Mouse (Mus musculus): ENCODE results near the gene Ulk3. TPM values are rescaled to one million over a fixed set of nuclear protein-coding genes. Genes with fewer than 3 reads are reported as not detected.
A peak's percentile ranks its signal among the peaks of the same experiment; 100 is the strongest.

Ulk3 gene
- 5.2 and 10.8 TPM in 2 replicates for polyA plus RNA-seq (2014; fragmentation: Nextera tagmentation; extraction: Ambion mirVana)

- Histone ChIP-seq H3K9ac (ENCODE audit: low read length) (peak within 1 kb of the TSS; percentile 88), H3K27ac (ENCODE audit: low read depth, low read length) (peak within 1 kb of the TSS; percentile 65), H3K4me1 (ENCODE audit: control insufficient read depth, insufficient read depth, low read length) (peaks cover 9% of the 10 kb centered on the region; the same call in 1 of the 2 replicates), H3K9me3 (replicated peaks; ENCODE audit: control insufficient read depth, low read length) (no peaks in the 10 kb centered on the region), H3K27me3 (replicated peaks; ENCODE audit: control insufficient read depth, insufficient read depth, low read length) (no peaks in the 10 kb centered on the region), H3K4me2 (ENCODE audit: low read length) (peak within 1 kb of the TSS; percentile 87), H3K4me3 (ENCODE audit: low read depth, low read length) (peak within 1 kb of the TSS; percentile 73), H3K36me3 (ENCODE audit: control insufficient read depth, insufficient read depth, low read length) (peaks cover 48% of the 10 kb centered on the region)
- ATAC-seq (peak; percentile 92), DNase-seq (ENCODE audit: low spot score) (peak; percentile 81)
- WGBS: under 1% methylated on average over 57 of the region's 58 CpGs
These were observed at the start of gene Ulk3 for GRCm38 (mm10) chr9:57589224-57590126. Gene Ulk3, plus strand, starts transcription at chr9:57589452.

DNA sequence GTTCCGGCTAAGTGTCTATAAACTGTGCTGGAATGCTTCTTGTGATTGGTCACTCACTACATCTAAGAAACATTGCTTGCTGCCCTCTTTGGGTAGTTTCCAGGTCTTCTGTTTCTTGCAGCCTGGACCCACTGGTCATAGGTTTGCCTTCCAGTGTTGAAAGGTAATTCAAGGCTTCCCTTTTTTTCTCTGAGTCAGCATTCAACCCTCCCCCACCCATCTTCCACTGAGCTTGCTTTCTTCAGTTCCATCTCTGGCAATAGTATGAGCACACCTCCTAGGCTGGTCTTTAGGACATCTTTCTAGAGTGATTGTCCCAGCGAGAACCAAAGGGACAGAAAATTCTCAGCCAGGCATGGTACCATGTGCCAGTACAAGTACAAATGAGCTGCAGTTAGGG is 49.7 kb upstream of the Ulk3 start:
- no peaks in the 10 kb centered on the region for H3K9me3 ChIP-seq (replicated peaks; ENCODE audit: control insufficient read depth, low read length)
- H3K4me2 ChIP-seq (ENCODE audit: low read length): no peak overlapping the region
- 91% methylated on average over 2 of the region's 2 CpGs for WGBS
- no peak for ATAC-seq
- no peaks in the 10 kb centered on the region for H3K27me3 ChIP-seq (replicated peaks; ENCODE audit: control insufficient read depth, insufficient read depth, low read length)
- H3K4me3 ChIP-seq (ENCODE audit: low read depth, low read length): no peak overlapping the region
- H3K9ac ChIP-seq (ENCODE audit: low read length): no peak overlapping the region
- no peak overlapping the region for H3K27ac ChIP-seq (ENCODE audit: low read depth, low read length)
- no peak for DNase-seq (ENCODE audit: low spot score)
- H3K36me3 ChIP-seq (ENCODE audit: control insufficient read depth, insufficient read depth, low read length): peaks cover 61% of the 10 kb centered on the region
- H3K4me1 ChIP-seq (ENCODE audit: control insufficient read depth, insufficient read depth, low read length): peaks cover 12% of the 10 kb centered on the region

DNA sequence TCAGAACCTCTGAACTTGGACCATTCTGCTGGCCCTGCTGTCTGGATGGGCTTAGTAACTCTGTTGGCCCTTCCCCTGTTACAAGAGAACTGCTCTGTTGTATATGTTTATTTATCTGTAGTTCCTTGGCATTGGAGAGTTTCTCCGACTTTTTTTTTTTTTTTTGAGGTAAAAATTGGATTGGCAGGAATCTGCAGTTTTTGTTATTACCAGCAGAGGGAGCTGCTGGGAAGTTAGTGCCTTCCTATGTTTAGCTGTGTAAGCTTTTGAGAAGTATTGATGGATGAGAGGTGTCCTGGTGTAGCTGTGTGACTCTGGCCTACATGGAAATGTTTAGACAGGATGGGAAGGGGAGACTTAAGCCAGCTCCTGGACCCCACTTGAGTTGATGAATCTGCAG is 47.9 kb upstream of the Ulk3 start:
- WGBS: 12% methylated on average over 1 of the region's 1 CpGs
- H3K4me2 ChIP-seq (ENCODE audit: low read length): no peak overlapping the region
- no peak overlapping the region for H3K27ac ChIP-seq (ENCODE audit: low read depth, low read length)
- H3K4me1 ChIP-seq (ENCODE audit: control insufficient read depth, insufficient read depth, low read length): peaks cover 12% of the 10 kb centered on the region
- DNase-seq (ENCODE audit: low spot score) (peak; percentile 78), ATAC-seq (no peak)
- H3K36me3 ChIP-seq (ENCODE audit: control insufficient read depth, insufficient read depth, low read length): peaks cover 73% of the 10 kb centered on the region
- H3K4me3 ChIP-seq (ENCODE audit: low read depth, low read length): no peak overlapping the region
- no peaks in the 10 kb centered on the region for H3K27me3 ChIP-seq (replicated peaks; ENCODE audit: control insufficient read depth, insufficient read depth, low read length)
- no peaks in the 10 kb centered on the region for H3K9me3 ChIP-seq (replicated peaks; ENCODE audit: control insufficient read depth, low read length)
- H3K9ac ChIP-seq (ENCODE audit: low read length): no peak overlapping the region

GRCm38 (mm10) chr9:57543951-57544350 is 45.3 kb upstream of the Ulk3 start:
- H3K27ac ChIP-seq (ENCODE audit: low read depth, low read length): no peak overlapping the region
- no peaks in the 10 kb centered on the region for H3K27me3 ChIP-seq (replicated peaks; ENCODE audit: control insufficient read depth, insufficient read depth, low read length)
- no peak overlapping the region for H3K9ac ChIP-seq (ENCODE audit: low read length)
- no peaks in the 10 kb centered on the region for H3K9me3 ChIP-seq (replicated peaks; ENCODE audit: control insufficient read depth, low read length)
- ATAC-seq (no peak), DNase-seq (ENCODE audit: low spot score) (no peak)
- H3K4me2 ChIP-seq (ENCODE audit: low read length): no peak overlapping the region
- 82% methylated on average over 3 of the region's 3 CpGs for WGBS
- H3K4me3 ChIP-seq (ENCODE audit: low read depth, low read length): no peak overlapping the region
- no peaks in the 10 kb centered on the region for H3K4me1 ChIP-seq (ENCODE audit: control insufficient read depth, insufficient read depth, low read length)
- H3K36me3 ChIP-seq (ENCODE audit: control insufficient read depth, insufficient read depth, low read length): peaks cover 98% of the 10 kb centered on the region

GRCm38 (mm10) chr9:57547287-57547686 is 42.0 kb upstream of the Ulk3 start:
- no peak for DNase-seq (ENCODE audit: low spot score)
- no peak overlapping the region for H3K27ac ChIP-seq (ENCODE audit: low read depth, low read length)
- no peaks in the 10 kb centered on the region for H3K27me3 ChIP-seq (replicated peaks; ENCODE audit: control insufficient read depth, insufficient read depth, low read length)
- WGBS: 86% methylated on average over 5 of the region's 5 CpGs
- H3K36me3 ChIP-seq (ENCODE audit: control insufficient read depth, insufficient read depth, low read length): peaks cover 82% of the 10 kb centered on the region
- no peak overlapping the region for H3K9ac ChIP-seq (ENCODE audit: low read length)
- ATAC-seq: no peak
- no peaks in the 10 kb centered on the region for H3K9me3 ChIP-seq (replicated peaks; ENCODE audit: control insufficient read depth, low read length)
- H3K4me1 ChIP-seq (ENCODE audit: control insufficient read depth, insufficient read depth, low read length): peaks cover 5% of the 10 kb centered on the region
- no peak overlapping the region for H3K4me2 ChIP-seq (ENCODE audit: low read length)
- H3K4me3 ChIP-seq (ENCODE audit: low read depth, low read length): no peak overlapping the region

DNA sequence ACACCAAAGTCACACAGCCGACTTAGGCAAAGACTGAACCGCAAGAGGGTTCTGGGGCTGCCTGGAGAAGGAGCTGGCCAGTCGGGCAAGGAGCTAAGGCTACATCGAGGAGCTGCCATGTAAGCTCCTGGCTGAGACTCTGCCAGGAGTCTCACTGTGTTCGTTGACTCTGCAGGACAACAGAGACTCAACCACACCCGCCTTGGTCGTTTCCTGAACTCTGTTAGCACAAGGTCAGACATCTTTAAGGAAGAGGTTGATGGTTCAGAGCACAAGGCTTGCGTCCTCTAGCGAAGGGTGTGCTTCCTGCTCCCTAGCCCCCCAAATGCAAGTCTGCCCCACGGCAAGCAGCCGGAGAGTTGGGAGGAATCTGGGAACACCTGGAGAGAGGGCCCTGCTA is 41.4 kb upstream of the Ulk3 start:
- H3K36me3 ChIP-seq (ENCODE audit: control insufficient read depth, insufficient read depth, low read length): peaks cover 76% of the 10 kb centered on the region
- 92% methylated on average over 11 of the region's 11 CpGs for WGBS
- peaks cover 5% of the 10 kb centered on the region for H3K4me1 ChIP-seq (ENCODE audit: control insufficient read depth, insufficient read depth, low read length)
- DNase-seq (ENCODE audit: low spot score) (no peak), ATAC-seq (no peak)
- H3K27ac ChIP-seq (ENCODE audit: low read depth, low read length): no peak overlapping the region
- no peaks in the 10 kb centered on the region for H3K9me3 ChIP-seq (replicated peaks; ENCODE audit: control insufficient read depth, low read length)
- H3K27me3 ChIP-seq (replicated peaks; ENCODE audit: control insufficient read depth, insufficient read depth, low read length): no peaks in the 10 kb centered on the region
- H3K9ac ChIP-seq (ENCODE audit: low read length): no peak overlapping the region
- no peak overlapping the region for H3K4me2 ChIP-seq (ENCODE audit: low read length)
- H3K4me3 ChIP-seq (ENCODE audit: low read depth, low read length): no peak overlapping the region

DNA sequence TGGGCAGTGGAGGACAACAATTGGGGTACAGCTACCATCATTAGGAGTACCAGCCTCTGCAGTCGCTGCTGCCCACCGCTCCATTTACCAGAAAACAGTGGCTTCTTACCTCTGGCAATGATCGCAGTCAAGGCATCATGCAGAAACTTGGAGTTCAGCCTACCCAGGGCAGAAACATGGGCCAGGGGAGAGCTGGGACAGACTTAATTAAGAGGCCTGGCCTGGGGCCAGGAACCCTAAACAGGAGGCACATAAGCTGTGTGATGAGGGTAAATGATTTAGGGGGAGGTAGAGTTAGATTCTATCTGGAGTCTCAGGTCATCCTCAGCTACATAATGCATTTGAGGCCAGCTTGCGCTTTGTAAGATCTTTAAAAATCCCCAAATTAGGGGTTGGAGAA is 40.1 kb upstream of the Ulk3 start:
- WGBS: 77% methylated on average over 4 of the region's 4 CpGs
- Histone ChIP-seq H3K36me3 (ENCODE audit: control insufficient read depth, insufficient read depth, low read length) (peaks cover 63% of the 10 kb centered on the region), H3K4me1 (ENCODE audit: control insufficient read depth, insufficient read depth, low read length) (peaks cover 5% of the 10 kb centered on the region), H3K9me3 (replicated peaks; ENCODE audit: control insufficient read depth, low read length) (no peaks in the 10 kb centered on the region), H3K9ac (ENCODE audit: low read length) (no peak overlapping the region), H3K27me3 (replicated peaks; ENCODE audit: control insufficient read depth, insufficient read depth, low read length) (no peaks in the 10 kb centered on the region), H3K27ac (ENCODE audit: low read depth, low read length) (no peak overlapping the region), H3K4me2 (ENCODE audit: low read length) (no peak overlapping the region), H3K4me3 (ENCODE audit: low read depth, low read length) (no peak overlapping the region)
- ATAC-seq: no peak
- peak; percentile 61 for DNase-seq (ENCODE audit: low spot score)

DNA sequence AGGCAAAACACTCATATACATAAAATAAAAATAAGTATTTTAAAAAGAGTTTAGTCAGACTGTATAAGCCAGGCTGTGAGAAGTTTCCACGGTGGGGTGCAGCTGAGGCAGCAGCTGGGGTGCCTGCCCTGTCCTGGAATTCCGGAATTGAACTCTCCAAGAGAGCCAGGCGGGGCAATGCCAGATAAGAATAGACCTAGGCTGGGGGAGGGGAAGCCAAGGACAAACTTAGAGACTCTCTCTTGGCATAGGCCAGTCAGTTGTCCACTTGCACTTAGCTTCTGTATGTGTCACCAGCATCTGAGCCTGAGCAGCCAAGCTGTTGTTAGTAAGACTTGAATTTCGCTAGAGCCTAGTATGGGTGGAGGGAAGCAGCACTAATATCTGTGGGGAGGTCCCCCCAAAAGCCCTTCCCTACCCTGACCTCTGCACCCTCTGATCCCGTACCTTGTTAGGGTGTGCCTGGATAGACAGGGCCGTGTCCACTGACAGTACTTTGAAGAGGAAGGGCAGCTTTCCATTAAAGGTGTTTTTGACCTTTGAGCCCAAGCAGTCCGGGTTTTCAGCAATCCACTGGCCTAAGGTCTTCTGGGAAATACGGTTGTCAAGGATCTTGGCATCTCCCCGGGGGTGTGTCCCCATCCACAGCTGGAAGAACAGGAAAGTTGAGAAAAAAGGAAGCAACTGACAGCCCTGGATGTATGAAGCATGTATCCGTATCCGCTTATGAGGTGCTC is 39.0 kb upstream of the Ulk3 start:
- H3K36me3 ChIP-seq (ENCODE audit: control insufficient read depth, insufficient read depth, low read length): peaks cover 52% of the 10 kb centered on the region
- no peak for ATAC-seq
- WGBS: 90% methylated on average over 11 of the region's 11 CpGs

More for the DNA sequence above, 39.0 kb upstream of the Ulk3 start:
- no peaks in the 10 kb centered on the region for H3K27me3 ChIP-seq (replicated peaks; ENCODE audit: control insufficient read depth, insufficient read depth, low read length)
- H3K27ac ChIP-seq (ENCODE audit: low read depth, low read length): no peak overlapping the region
- DNase-seq (ENCODE audit: low spot score): no peak
- no peak overlapping the region for H3K4me2 ChIP-seq (ENCODE audit: low read length)
- no peak overlapping the region for H3K9ac ChIP-seq (ENCODE audit: low read length)
- H3K9me3 ChIP-seq (replicated peaks; ENCODE audit: control insufficient read depth, low read length): no peaks in the 10 kb centered on the region
- H3K4me3 ChIP-seq (ENCODE audit: low read depth, low read length): no peak overlapping the region
- peaks cover 5% of the 10 kb centered on the region for H3K4me1 ChIP-seq (ENCODE audit: control insufficient read depth, insufficient read depth, low read length)

Data from forebrain, embryonic 14.5 days (tissue).